Mouse (Mus musculus) neural tube, embryonic 12.5 days (tissue): ENCODE results near the gene Spty2d1. TPM values are rescaled to one million over a fixed set of nuclear protein-coding genes. Genes with fewer than 3 reads are reported as not detected.
"Not testable (repeated sequence)": the region's sequence is repeated elsewhere in the genome, so short reads cannot be mapped to it uniquely, and the experiment has no call there.

Source experiments
- ATAC-seq: fragments of 200-750 bp; cut with Nextera tagmentation; 2 replicates; pipeline ENCODE4 v1.8.0; 2017; ENCODE audit warnings: low read depth, mild to moderate bottlenecking, moderate TSS enrichment, moderate library complexity; ENCODE audit not compliant: low FRiP score
- H3K27ac ChIP-seq: fragments of 300-500 bp; sonication (generic); 2 replicates; pipeline ENCODE4 v1.5.1; 2016
- H3K27me3 ChIP-seq: fragments of 300-500 bp; sonication (generic); replicated peaks from 2 replicates; pipeline ENCODE4 v1.6.1; 2016; ENCODE audit warnings: mild to moderate bottlenecking
- H3K36me3 ChIP-seq: fragments of 300-500 bp; sonication (generic); 2 replicates; pipeline ENCODE4 v1.6.1; 2016; ENCODE audit warnings: mild to moderate bottlenecking
- H3K4me1 ChIP-seq: fragments of 300-500 bp; sonication (generic); 2 replicates; pipeline ENCODE4 v1.6.1; 2016
- H3K4me2 ChIP-seq: fragments of 300-500 bp; sonication (generic); replicated peaks from 2 replicates; pipeline ENCODE4 v1.6.1; 2016; ENCODE audit warnings: mild to moderate bottlenecking
- H3K4me3 ChIP-seq: fragments of 300-500 bp; sonication (generic); 2 replicates; pipeline ENCODE4 v1.5.1; 2016
- H3K9ac ChIP-seq: fragments of 300-500 bp; sonication (generic); 2 replicates; pipeline ENCODE4 v1.6.1; 2016; ENCODE audit warnings: mild to moderate bottlenecking
- H3K9me3 ChIP-seq: fragments of 300-500 bp; sonication (generic); 2 replicates; pipeline ENCODE4 v1.6.1; 2016; ENCODE audit warnings: mild to moderate bottlenecking
- WGBS: fragments of 180-500 bp; shearing (Covaris S2); methylation state at CpG from one replicate; pipeline ENCODE4 v1.1.7; 2016; 5-methylcytosine and 5-hydroxymethylcytosine counted together
- polyA plus RNA-seq: library from polyadenylated mRNA; unstranded; fragments of >200 nt; fragmentation: Nextera tagmentation; extraction: Ambion mirVana; gene quantifications from 2 replicates; pipeline ENCODE4 v1.2.1, GENCODE M21; 2016

The Spty2d1 gene
- polyA plus RNA-seq, 1 experiment from 2014 or later, result 13.0 TPM

GRCm38 (mm10) chr7:47041706-47042105, 33.5 kb upstream of the Spty2d1 start:
- Histone ChIP-seq H3K27me3 (no peaks in the 10 kb centered on the region), H3K4me2 (no peak overlapping the region), H3K4me1 (no peaks in the 10 kb centered on the region), H3K36me3 (no peaks in the 10 kb centered on the region), H3K9ac (no peak overlapping the region), H3K27ac (no peak overlapping the region), H3K9me3 (no peaks in the 10 kb centered on the region), H3K4me3 (no peak overlapping the region)
- no peak for ATAC-seq
- WGBS, result 85% methylated on average over 3 of the region's 3 CpGs

- H3K4me2 ChIP-seq, result no peak overlapping the region
- H3K4me1 ChIP-seq, result no peaks in the 10 kb centered on the region
- ATAC-seq, result no peak
- no peak overlapping the region for H3K4me3 ChIP-seq
- no peaks in the 10 kb centered on the region for H3K9me3 ChIP-seq
- no peaks in the 10 kb centered on the region for H3K36me3 ChIP-seq
- 85% methylated on average over 8 of the region's 8 CpGs for WGBS
- H3K27ac ChIP-seq, result no peak overlapping the region
- H3K9ac ChIP-seq, result no peak overlapping the region
- H3K27me3 ChIP-seq, result no peaks in the 10 kb centered on the region
Observed at GRCm38 (mm10) chr7:47035426-47035825, 27.2 kb upstream of the Spty2d1 start.

- Histone ChIP-seq H3K36me3 (no peaks in the 10 kb centered on the region), H3K4me3 (no peak overlapping the region), H3K4me2 (no peak overlapping the region), H3K9me3 (no peaks in the 10 kb centered on the region), H3K27ac (no peak overlapping the region), H3K4me1 (no peaks in the 10 kb centered on the region), H3K27me3 (no peaks in the 10 kb centered on the region), H3K9ac (no peak overlapping the region)
- WGBS, result 93% methylated on average over 4 of the region's 4 CpGs
- no peak for ATAC-seq
Observed at GRCm38 (mm10) chr7:47034785-47035384, 26.7 kb upstream of the Spty2d1 start.

GRCm38 (mm10) chr7:47031371-47031770, 23.2 kb upstream of the Spty2d1 start:
- no peak overlapping the region for H3K4me2 ChIP-seq
- H3K4me3 ChIP-seq, result no peak overlapping the region
- H3K36me3 ChIP-seq, result no peaks in the 10 kb centered on the region
- WGBS, result 82% methylated on average over 4 of the region's 4 CpGs
- H3K4me1 ChIP-seq, result no peaks in the 10 kb centered on the region
- no peaks in the 10 kb centered on the region for H3K27me3 ChIP-seq
- no peak overlapping the region for H3K9ac ChIP-seq
- no peak overlapping the region for H3K27ac ChIP-seq
- H3K9me3 ChIP-seq, result no peaks in the 10 kb centered on the region
- ATAC-seq, result no peak

- no peak for ATAC-seq
- no peaks in the 10 kb centered on the region for H3K27me3 ChIP-seq
- no peak overlapping the region for H3K9ac ChIP-seq
- no peak overlapping the region for H3K4me2 ChIP-seq
- 85% methylated on average over 9 of the region's 9 CpGs for WGBS
- no peaks in the 10 kb centered on the region for H3K36me3 ChIP-seq
- no peaks in the 10 kb centered on the region for H3K4me1 ChIP-seq
- H3K9me3 ChIP-seq, result no peaks in the 10 kb centered on the region
- no peak overlapping the region for H3K4me3 ChIP-seq
- no peak overlapping the region for H3K27ac ChIP-seq
Observed at GRCm38 (mm10) chr7:47030517-47031193, 22.4 kb upstream of the Spty2d1 start.

- H3K4me3 ChIP-seq, result no peak overlapping the region
- WGBS, result 100% methylated on average over 1 of the region's 1 CpGs
- H3K4me2 ChIP-seq, result no peak overlapping the region
- H3K36me3 ChIP-seq, result no peaks in the 10 kb centered on the region
- no peaks in the 10 kb centered on the region for H3K9me3 ChIP-seq
- H3K27me3 ChIP-seq, result no peaks in the 10 kb centered on the region
- no peak for ATAC-seq
- H3K4me1 ChIP-seq, result no peaks in the 10 kb centered on the region
- no peak overlapping the region for H3K27ac ChIP-seq
- H3K9ac ChIP-seq, result no peak overlapping the region
Observed at GRCm38 (mm10) chr7:47027520-47027919, 19.3 kb upstream of the Spty2d1 start.

GRCm38 (mm10) chr7:47026899-47027298, 18.7 kb upstream of the Spty2d1 start:
- not testable (repeated sequence) for H3K9ac ChIP-seq, H3K36me3 ChIP-seq, H3K4me3 ChIP-seq, H3K27me3 ChIP-seq, ATAC-seq, H3K27ac ChIP-seq, H3K9me3 ChIP-seq, H3K4me1 ChIP-seq, H3K4me2 ChIP-seq
- 90% methylated on average over 3 of the region's 3 CpGs for WGBS

GRCm38 (mm10) chr7:47025429-47025828, 17.2 kb upstream of the Spty2d1 start:
- H3K27ac ChIP-seq, result no peak overlapping the region
- H3K36me3 ChIP-seq, result no peaks in the 10 kb centered on the region
- WGBS, result 74% methylated on average over 9 of the region's 9 CpGs
- ATAC-seq, result no peak
- no peaks in the 10 kb centered on the region for H3K9me3 ChIP-seq
- no peak overlapping the region for H3K4me2 ChIP-seq
- H3K4me3 ChIP-seq, result no peak overlapping the region
- no peaks in the 10 kb centered on the region for H3K27me3 ChIP-seq
- H3K9ac ChIP-seq, result no peak overlapping the region
- H3K4me1 ChIP-seq, result no peaks in the 10 kb centered on the region

GRCm38 (mm10) chr7:47024454-47024853, 16.2 kb upstream of the Spty2d1 start:
- H3K9me3 ChIP-seq, result no peaks in the 10 kb centered on the region
- WGBS, result 87% methylated on average over 7 of the region's 7 CpGs
- no peaks in the 10 kb centered on the region for H3K36me3 ChIP-seq

GRCm38 (mm10) chr7:47023530-47023929, 15.3 kb upstream of the Spty2d1 start:
- H3K36me3 ChIP-seq, result no peaks in the 10 kb centered on the region
- no peak overlapping the region for H3K9ac ChIP-seq
- H3K4me3 ChIP-seq, result no peak overlapping the region
- ATAC-seq, result 0 out of 2 replicates have a peak, but pooled peaks have one; percentile 21
- H3K9me3 ChIP-seq, result no peaks in the 10 kb centered on the region
- no peaks in the 10 kb centered on the region for H3K4me1 ChIP-seq
- no peak overlapping the region for H3K27ac ChIP-seq
- no peaks in the 10 kb centered on the region for H3K27me3 ChIP-seq
- WGBS, result 23% methylated on average over 6 of the region's 6 CpGs
- no peak overlapping the region for H3K4me2 ChIP-seq

More at GRCm38 (mm10) chr7:47024454-47024853, 16.2 kb upstream of the Spty2d1 start:
- Histone ChIP-seq H3K4me2 (no peak overlapping the region), H3K4me1 (no peaks in the 10 kb centered on the region), H3K27ac (no peak overlapping the region), H3K4me3 (no peak overlapping the region), H3K9ac (no peak overlapping the region), H3K27me3 (no peaks in the 10 kb centered on the region)
- no peak for ATAC-seq

GRCm38 (mm10) chr7:47022482-47022881, 14.3 kb upstream of the Spty2d1 start:
- H3K4me2 ChIP-seq, result no peak overlapping the region
- H3K4me3 ChIP-seq, result no peak overlapping the region
- H3K27ac ChIP-seq, result no peak overlapping the region
- no peaks in the 10 kb centered on the region for H3K27me3 ChIP-seq
- WGBS, result 66% methylated on average over 7 of the region's 8 CpGs
- ATAC-seq, result no peak
- no peaks in the 10 kb centered on the region for H3K9me3 ChIP-seq
- H3K4me1 ChIP-seq, result no peaks in the 10 kb centered on the region
- no peaks in the 10 kb centered on the region for H3K36me3 ChIP-seq
- H3K9ac ChIP-seq, result no peak overlapping the region

GRCm38 (mm10) chr7:47020956-47021355, 12.7 kb upstream of the Spty2d1 start:
- Histone ChIP-seq H3K9ac (no peak overlapping the region), H3K4me3 (no peak overlapping the region), H3K27me3 (no peaks in the 10 kb centered on the region), H3K36me3 (no peaks in the 10 kb centered on the region), H3K27ac (no peak overlapping the region), H3K4me1 (no peaks in the 10 kb centered on the region), H3K9me3 (no peaks in the 10 kb centered on the region), H3K4me2 (no peak overlapping the region)
- WGBS, result 12% methylated on average over 8 of the region's 8 CpGs
- no peak for ATAC-seq

GRCm38 (mm10) chr7:47019641-47020040, 11.4 kb upstream of the Spty2d1 start:
- Histone ChIP-seq H3K4me2 (no peak overlapping the region), H3K4me3 (no peak overlapping the region), H3K4me1 (no peaks in the 10 kb centered on the region; the same call in 1 of the 2 replicates), H3K36me3 (no peaks in the 10 kb centered on the region), H3K9ac (no peak overlapping the region), H3K27ac (no peak overlapping the region), H3K27me3 (no peaks in the 10 kb centered on the region), H3K9me3 (no peaks in the 10 kb centered on the region)
- WGBS, result 67% methylated on average over 5 of the region's 5 CpGs
- ATAC-seq, result no peak
